19 mouse cellular contexts compared by ENCODE assay signal in genomic region chr5:144146898-144147297, GRCm38 (mm10). TPM values are rescaled to one million over a fixed set of nuclear protein-coding genes. Genes with fewer than 3 reads are reported as not detected.
"Had no signal": no experiment of that assay in that cellular context is flagged by ENCODE, and none has a peak within 500 bp of the region (broad histone marks: within the 10 kb centered on the region; RNA-seq: fewer than 3 reads in every experiment).

No protein-coding gene starts in this region.

- DNase-seq: kidney, adult 2 months; kidney, postnatal 25 days; layer of hippocampus, postnatal 36 days; liver, embryonic 13.5 days; right cerebral cortex, adult 18-20 months; right cerebral cortex, postnatal 14 days; right cerebral cortex, postnatal 4 days; thymus, adult 2 months; thymus, postnatal 14 days; thymus, postnatal 4 days had no signal

- H3K4me2 ChIP-seq: liver, embryonic 13.5 days; midbrain, embryonic 13.5 days; neural tube, embryonic 13.5 days had no signal

- ATAC-seq: intestine, postnatal 0 days; midbrain, embryonic 13.5 days; midbrain, embryonic 16.5 days had no signal

- H3K9me3 ChIP-seq: liver, embryonic 13.5 days; midbrain, embryonic 13.5 days; neural tube, embryonic 13.5 days had no signal

- H3K27ac ChIP-seq: kidney, postnatal 0 days; left cerebral cortex, adult 2 months; liver, embryonic 13.5 days; macrophage; midbrain, embryonic 13.5 days; neural tube, embryonic 13.5 days; stomach, postnatal 0 days had no signal

- H3K9ac ChIP-seq: liver, embryonic 13.5 days; midbrain, embryonic 13.5 days; neural tube, embryonic 13.5 days had no signal

- H3K4me1 ChIP-seq: liver, embryonic 13.5 days; midbrain, embryonic 13.5 days; neural tube, embryonic 13.5 days had no signal

- H3K4me3 ChIP-seq: left cerebral cortex, adult 2 months; liver, embryonic 13.5 days; midbrain, embryonic 13.5 days; myocyte; neural tube, embryonic 13.5 days had no signal

- H3K27me3 ChIP-seq: liver, embryonic 13.5 days; midbrain, embryonic 13.5 days; neural tube, embryonic 13.5 days had no signal

RNA-seq across cellular contexts. Expression of gene Bhlha15, which starts 43.2 kb away (rescaled TPM):
- polyA plus RNA-seq: macrophage; midbrain, embryonic 16.5 days had no signal
